Mouse (Mus musculus): ENCODE results near the gene Zic2. TPM values are rescaled to one million over a fixed set of nuclear protein-coding genes. Genes with fewer than 3 reads are reported as not detected.

Zic2 gene
- polyA plus RNA-seq (2021), result 16.2 TPM

DNA sequence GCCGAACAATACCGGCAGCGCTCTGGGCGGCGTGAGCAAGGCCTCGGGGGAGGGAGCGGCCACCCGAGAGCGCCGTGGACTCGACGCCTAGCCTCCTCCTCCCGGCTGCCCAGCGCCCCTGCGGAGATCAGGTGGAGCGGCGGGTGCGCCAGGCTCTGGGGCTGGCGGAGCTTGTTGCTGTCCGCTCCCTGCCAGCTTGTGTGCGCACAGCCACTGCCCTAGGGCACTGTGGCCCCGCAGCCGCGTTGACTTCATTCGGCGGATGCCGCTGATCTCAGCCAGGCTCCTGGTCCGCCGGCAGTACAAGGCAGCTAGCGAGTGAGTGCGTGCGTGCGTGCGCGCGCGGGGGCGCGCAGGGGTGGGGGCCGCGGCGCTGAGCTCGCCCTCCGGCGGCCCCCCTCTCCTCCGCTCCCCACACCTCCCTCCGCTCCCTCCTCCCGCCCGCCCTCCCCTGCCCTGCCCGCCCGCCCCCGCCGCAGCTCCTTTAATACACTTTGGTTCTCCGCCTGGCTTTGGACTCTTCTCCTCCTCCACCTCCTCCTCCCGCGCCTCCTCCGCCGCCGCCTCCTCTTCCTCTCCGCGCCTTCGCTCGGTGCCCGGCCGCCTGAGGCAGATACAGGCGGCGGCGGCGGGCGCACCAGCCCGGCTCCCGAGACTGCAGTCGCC, at the start of gene Zic2:
Gene Zic2, plus strand, starts transcription at position 545 of the 666 bp plus-strand sequence.
- ATAC-seq (peak; percentile 66), DNase-seq (ENCODE audit: low read depth, low spot score) (no peak)
- no peaks in the 10 kb centered on the region for H3K27me3 ChIP-seq
- no peak for TF ChIP-seq CTCF (IDR thresholded peaks at IDR 0.05)
- in situ Hi-C loops (cut with MboI; ENCODE audit: low pct_unique_long_range_greater_than_20kb), result loop anchor here (25.0 kb wide), 1 partner anchor 238 kb away; no protein-coding TSS in a partner anchor
- ChIA-PET POLR2A (interaction anchor here (0.6 to 2.9 kb wide), 4 partner anchors 10 to 251 kb away, joined by 3 to 17 read pairs (median 4); partner anchors contain the start of genes Pcca and Zic5), CTCF (interaction anchor here (2.6 kb wide), 1 partner anchor 251 kb away, joined by 8 read pairs; no protein-coding TSS in a partner anchor)

DNA sequence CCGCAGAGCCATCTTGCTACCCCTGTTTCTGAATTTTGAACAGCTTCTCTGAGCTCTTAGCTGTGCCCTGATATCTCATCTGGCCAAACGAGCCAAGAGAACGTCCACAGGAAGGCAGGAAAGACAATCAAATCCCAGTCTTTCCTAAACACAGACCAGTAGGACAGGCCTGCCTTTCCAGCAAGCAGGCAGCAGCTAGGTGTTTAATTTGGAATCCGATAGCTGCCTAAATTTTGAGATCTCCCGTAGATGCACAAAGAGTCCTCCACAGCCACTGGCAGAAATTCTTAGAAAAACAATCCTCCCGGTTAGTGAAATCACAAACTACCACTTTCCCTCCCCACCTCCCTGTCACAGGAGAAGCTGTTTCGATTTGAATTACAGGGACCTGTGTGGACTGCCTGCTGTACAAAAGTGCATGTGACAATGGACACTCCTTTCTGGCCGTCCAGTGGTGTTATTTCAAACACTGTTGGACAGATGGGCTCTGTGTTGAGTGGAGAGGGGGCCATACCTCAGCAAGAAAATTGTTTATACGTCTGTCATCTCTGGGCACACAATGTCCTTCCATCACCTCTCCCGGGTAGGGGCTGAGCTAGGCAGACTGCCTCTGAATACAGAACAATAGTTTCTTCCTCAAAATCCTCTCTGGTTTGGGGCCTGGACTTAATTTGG, 48.6 kb upstream of the Zic2 start:
- no peaks in the 10 kb centered on the region for H3K27me3 ChIP-seq
- no peak for TF ChIP-seq CTCF (IDR thresholded peaks at IDR 0.05)
- CTCF ChIA-PET, result interaction anchor here (0.7 kb wide), 1 partner anchor 24 kb away, joined by 3 read pairs; no protein-coding TSS in a partner anchor
- no peak for ATAC-seq
- POLR2A ChIA-PET, result no interaction called here
- in situ Hi-C loops (cut with MboI; ENCODE audit: low pct_unique_long_range_greater_than_20kb), result no loop called here
- DNase-seq (ENCODE audit: low read depth, low spot score), result no peak

DNA sequence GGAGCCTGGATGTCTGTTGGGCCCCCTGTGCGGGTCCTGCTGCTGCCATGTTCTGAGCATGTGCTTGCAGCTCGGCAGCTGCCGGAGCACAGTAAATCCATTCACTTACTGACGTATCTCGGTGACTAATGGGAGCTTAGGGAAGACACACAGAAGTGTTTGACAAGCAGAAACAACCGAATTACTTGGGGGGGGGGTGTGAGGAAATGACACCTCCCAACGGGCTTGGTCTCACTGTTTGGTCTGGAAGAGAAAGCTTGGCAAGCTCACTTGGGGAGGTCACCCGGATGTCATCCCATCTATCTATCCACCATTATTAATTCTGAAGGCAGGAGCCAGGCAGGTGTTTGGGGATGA, 48.1 kb upstream of the Zic2 start:
- no peak for DNase-seq (ENCODE audit: low read depth, low spot score)
- ATAC-seq, result no peak
- ChIA-PET CTCF (interaction anchor here (0.7 kb wide), 1 partner anchor 25 kb away, joined by 3 read pairs; no protein-coding TSS in a partner anchor), POLR2A (interaction anchor here (0.7 kb wide), 1 partner anchor 40 kb away, joined by 3 read pairs; no protein-coding TSS in a partner anchor)
- in situ Hi-C loops (cut with MboI; ENCODE audit: low pct_unique_long_range_greater_than_20kb), result no loop called here
- no peaks in the 10 kb centered on the region for H3K27me3 ChIP-seq
- TF ChIP-seq CTCF (IDR thresholded peaks at IDR 0.05), result no peak

DNA sequence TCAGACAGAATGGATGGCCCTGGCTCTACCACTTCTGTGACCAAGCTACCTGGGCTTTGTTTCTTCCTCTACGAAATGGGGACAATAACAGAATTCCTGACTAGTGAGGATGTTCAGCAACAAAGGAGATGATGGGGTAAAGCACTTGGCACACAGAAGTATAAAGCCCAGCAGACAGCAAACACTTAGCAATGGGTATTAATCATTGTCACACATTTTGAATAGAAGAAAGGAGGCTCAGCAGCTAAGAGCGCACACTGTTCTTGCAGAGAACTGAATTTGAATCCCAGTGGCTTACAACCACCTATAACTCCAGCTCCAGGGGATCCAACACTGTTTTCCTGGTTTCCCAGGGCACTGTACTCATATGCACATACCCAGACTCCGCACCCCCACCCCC, 47.6 kb upstream of the Zic2 start:
- POLR2A ChIA-PET, result interaction anchor here (0.7 kb wide), 2 partner anchors 11 to 40 kb away, joined by 3 to 5 read pairs; no protein-coding TSS in a partner anchor
- no peak for ATAC-seq
- CTCF ChIA-PET, result no interaction called here

DNA sequence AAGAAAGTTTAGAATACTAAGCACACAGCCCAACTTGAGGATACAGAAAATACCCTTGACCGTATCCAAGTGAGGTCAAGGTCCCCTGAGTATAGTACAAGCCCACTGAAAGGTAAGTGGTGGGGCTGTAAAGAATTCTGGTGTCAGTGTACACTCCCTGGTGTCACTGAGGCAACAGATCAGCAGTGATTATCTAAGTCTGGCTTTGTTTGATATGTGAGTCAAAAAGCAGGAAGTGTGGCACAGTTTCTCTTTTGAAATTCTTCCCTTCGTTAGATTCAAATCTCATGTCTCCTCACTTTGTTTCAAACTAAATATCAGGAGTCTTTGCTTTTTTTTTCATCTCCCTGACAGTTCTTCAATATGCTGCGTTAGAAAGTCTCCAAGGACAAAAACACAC, 42.7 kb upstream of the Zic2 start:
- POLR2A ChIA-PET, result no interaction called here
- no peaks in the 10 kb centered on the region for H3K27me3 ChIP-seq
- no peak for ATAC-seq
- no peak for TF ChIP-seq CTCF (IDR thresholded peaks at IDR 0.05)
- in situ Hi-C loops (cut with MboI; ENCODE audit: low pct_unique_long_range_greater_than_20kb), result no loop called here
- no peak for DNase-seq (ENCODE audit: low read depth, low spot score)
- CTCF ChIA-PET, result interaction anchor here (0.9 to 1.4 kb wide), 2 partner anchors 9 to 14 kb away, joined by 3 to 5 read pairs; no protein-coding TSS in a partner anchor

More for the DNA sequence above, 47.6 kb upstream of the Zic2 start:
- no peaks in the 10 kb centered on the region for H3K27me3 ChIP-seq
- TF ChIP-seq CTCF (IDR thresholded peaks at IDR 0.05), result no peak
- in situ Hi-C loops (cut with MboI; ENCODE audit: low pct_unique_long_range_greater_than_20kb), result no loop called here
- no peak for DNase-seq (ENCODE audit: low read depth, low spot score)

DNA sequence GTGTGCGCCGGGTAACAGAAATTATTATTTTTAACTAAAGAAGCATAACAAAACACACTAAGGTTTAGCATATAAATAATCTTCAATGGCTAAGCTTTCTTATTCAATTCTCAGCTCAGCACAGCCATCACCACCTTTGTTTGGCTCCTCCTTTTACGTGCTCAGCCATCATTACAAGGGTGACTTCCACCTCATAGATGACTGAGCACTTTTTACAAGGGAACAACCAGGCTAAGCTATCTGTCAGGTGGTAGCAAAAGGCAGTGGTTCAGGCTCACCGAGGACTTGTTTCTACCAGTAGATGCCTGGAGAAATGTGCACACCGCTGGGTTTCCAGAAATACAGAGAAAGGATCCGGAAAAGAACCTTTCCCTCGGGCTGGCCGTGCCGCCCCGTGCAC, 41.2 kb upstream of the Zic2 start:
- TF ChIP-seq CTCF (IDR thresholded peaks at IDR 0.05), result no peak
- no peak for ATAC-seq
- POLR2A ChIA-PET, result no interaction called here
- CTCF ChIA-PET, result interaction anchor here (1.1 kb wide), 1 partner anchor 45 kb away, joined by 3 read pairs; no protein-coding TSS in a partner anchor
- no peak for DNase-seq (ENCODE audit: low read depth, low spot score)
- H3K27me3 ChIP-seq, result no peaks in the 10 kb centered on the region
- in situ Hi-C loops (cut with MboI; ENCODE audit: low pct_unique_long_range_greater_than_20kb), result no loop called here

DNA sequence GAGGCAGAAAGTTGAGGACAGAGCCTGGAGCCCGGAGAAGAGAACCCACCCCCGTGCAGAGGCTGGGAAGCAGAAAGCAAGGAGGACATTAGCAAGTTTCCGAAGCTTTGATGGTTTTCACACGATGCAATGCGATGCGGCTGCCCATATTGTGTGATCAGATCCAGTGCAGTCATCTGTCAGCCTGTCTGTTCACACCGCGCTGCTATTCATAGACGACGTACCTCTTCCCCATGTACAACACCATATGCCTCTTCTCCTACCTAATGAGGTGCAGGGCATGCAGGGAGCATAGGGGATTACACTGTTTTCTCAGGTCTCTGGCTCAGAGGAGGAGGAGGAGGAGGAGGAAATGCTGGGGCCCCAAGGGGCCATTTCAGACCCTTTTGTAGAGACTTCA, 38.4 kb upstream of the Zic2 start:
- no peak for DNase-seq (ENCODE audit: low read depth, low spot score)
- ATAC-seq, result no peak
- in situ Hi-C loops (cut with MboI; ENCODE audit: low pct_unique_long_range_greater_than_20kb), result no loop called here
- POLR2A ChIA-PET, result no interaction called here
- H3K27me3 ChIP-seq, result no peaks in the 10 kb centered on the region
- no peak for TF ChIP-seq CTCF (IDR thresholded peaks at IDR 0.05)
- CTCF ChIA-PET, result interaction anchor here (1.2 kb wide), 1 partner anchor 11 kb away, joined by 3 read pairs; no protein-coding TSS in a partner anchor

DNA sequence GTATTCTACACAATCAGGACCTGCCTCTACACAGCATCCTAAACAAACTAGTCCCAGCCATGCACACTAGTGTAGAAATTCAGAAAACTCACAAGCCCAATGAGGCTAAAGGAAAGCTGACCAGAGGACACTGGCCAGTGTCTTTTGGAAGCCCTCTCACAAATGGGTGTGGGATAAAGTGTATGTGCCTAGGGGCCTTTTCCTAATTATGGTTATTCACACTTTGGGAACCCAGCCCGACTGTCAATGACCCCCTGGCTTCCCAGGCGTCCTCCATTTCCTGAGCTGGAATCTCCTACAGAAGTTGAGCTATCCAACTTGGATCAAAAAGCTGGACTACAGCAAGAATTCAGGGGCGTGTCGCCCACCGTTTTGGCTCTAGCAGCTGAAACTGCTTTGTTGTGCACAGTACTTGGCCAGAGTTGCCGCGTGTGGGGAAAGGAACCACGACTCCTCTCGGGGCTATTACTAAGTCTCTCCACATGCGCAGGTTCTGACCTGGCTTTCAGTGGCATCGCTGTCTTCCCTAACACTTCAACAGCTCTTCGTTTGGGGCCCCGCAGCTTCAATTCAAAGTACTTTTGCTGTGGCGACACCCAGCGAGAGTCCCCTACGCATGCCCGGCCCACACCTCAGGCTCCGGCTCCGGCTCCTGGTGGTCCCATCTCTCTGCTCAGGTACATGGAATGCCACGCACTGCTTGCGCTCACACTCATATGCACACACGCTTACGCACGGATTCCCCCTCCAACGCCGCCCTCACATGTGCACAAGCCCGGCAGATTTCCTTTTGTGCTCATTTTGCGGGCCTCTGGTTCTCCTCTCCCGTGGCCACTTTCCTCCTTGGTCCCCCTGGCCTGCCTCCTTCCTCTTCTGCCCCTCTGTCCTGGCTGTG, 25.4 kb upstream of the Zic2 start:
- ChIA-PET POLR2A (no interaction called here), CTCF (no interaction called here)
- no peak for DNase-seq (ENCODE audit: low read depth, low spot score)
- no peak for TF ChIP-seq CTCF (IDR thresholded peaks at IDR 0.05)
- in situ Hi-C loops (cut with MboI; ENCODE audit: low pct_unique_long_range_greater_than_20kb), result loop anchor here (25.0 kb wide), 1 partner anchor 213 kb away; no protein-coding TSS in a partner anchor
- no peak for ATAC-seq
- no peaks in the 10 kb centered on the region for H3K27me3 ChIP-seq

- CTCF ChIA-PET, result no interaction called here
- in situ Hi-C loops (cut with MboI; ENCODE audit: low pct_unique_long_range_greater_than_20kb), result loop anchor here (25.0 kb wide), 1 partner anchor 213 kb away; no protein-coding TSS in a partner anchor
- no peak for TF ChIP-seq CTCF (IDR thresholded peaks at IDR 0.05)
- H3K27me3 ChIP-seq, result no peaks in the 10 kb centered on the region
- DNase-seq (ENCODE audit: low read depth, low spot score), result no peak
- POLR2A ChIA-PET, result no interaction called here
- no peak for ATAC-seq
Observed at GRCm38 (mm10) chr14:122450496-122451382, 24.5 kb upstream of the Zic2 start, which contains the start of gene Gm5089. Gene Gm5089, minus strand, starts transcription at chr14:122451115.
